Comparison of ENCODE assay signal across 17 mouse cellular contexts in genomic region chr17:81743034-81743433, GRCm38 (mm10).
"Had no signal": no experiment of that assay in that cellular context is flagged by ENCODE, and none has a peak within 500 bp of the region (broad histone marks: within the 10 kb centered on the region; RNA-seq: fewer than 3 reads in every experiment).

No protein-coding gene starts in this region.

- H3K4me3 ChIP-seq: lung, embryonic 15.5 days; megakaryocyte, embryonic 14.5 days; midbrain, embryonic 13.5 days; midbrain, embryonic 15.5 days; neural tube, embryonic 12.5 days; stomach, embryonic 15.5 days had no signal

- H3K27ac ChIP-seq: lung, embryonic 15.5 days; macrophage; midbrain, embryonic 13.5 days; midbrain, embryonic 15.5 days; neural tube, embryonic 12.5 days; stomach, embryonic 15.5 days; stomach, postnatal 0 days had no signal

- H3K9ac ChIP-seq: lung, embryonic 15.5 days; midbrain, embryonic 13.5 days; midbrain, embryonic 15.5 days; neural tube, embryonic 12.5 days; stomach, embryonic 15.5 days had no signal

- H3K4me2 ChIP-seq: lung, embryonic 15.5 days; midbrain, embryonic 11.5 days; midbrain, embryonic 13.5 days; midbrain, embryonic 15.5 days; neural tube, embryonic 12.5 days; stomach, embryonic 15.5 days had no signal

- H3K4me1 ChIP-seq: lung, embryonic 15.5 days; megakaryocyte, embryonic 14.5 days; midbrain, embryonic 13.5 days; midbrain, embryonic 15.5 days; neural tube, embryonic 12.5 days; stomach, embryonic 15.5 days had no signal

- ATAC-seq: lung, postnatal 0 days; midbrain, embryonic 13.5 days; midbrain, embryonic 15.5 days had no signal

- DNase-seq: lung, adult 2 months; lung, postnatal 14 days; lung, postnatal 36 days; right cerebral cortex, postnatal 14 days; thymus, adult 2 months; thymus, postnatal 25 days; thymus, postnatal 4 days had no signal

- H3K36me3 ChIP-seq: lung, embryonic 15.5 days; midbrain, embryonic 13.5 days; midbrain, embryonic 15.5 days; neural tube, embryonic 12.5 days; stomach, embryonic 15.5 days had no signal

- H3K9me3 ChIP-seq: lung, embryonic 15.5 days; megakaryocyte, embryonic 14.5 days; midbrain, embryonic 13.5 days; midbrain, embryonic 15.5 days; stomach, embryonic 15.5 days had no signal

- H3K27me3 ChIP-seq: lung, embryonic 15.5 days; megakaryocyte, embryonic 14.5 days; midbrain, embryonic 13.5 days; midbrain, embryonic 15.5 days; neural tube, embryonic 12.5 days; stomach, embryonic 15.5 days had no signal
